Comparison of ENCODE assay signal across 8 mouse cellular contexts in the genomic region with DNA sequence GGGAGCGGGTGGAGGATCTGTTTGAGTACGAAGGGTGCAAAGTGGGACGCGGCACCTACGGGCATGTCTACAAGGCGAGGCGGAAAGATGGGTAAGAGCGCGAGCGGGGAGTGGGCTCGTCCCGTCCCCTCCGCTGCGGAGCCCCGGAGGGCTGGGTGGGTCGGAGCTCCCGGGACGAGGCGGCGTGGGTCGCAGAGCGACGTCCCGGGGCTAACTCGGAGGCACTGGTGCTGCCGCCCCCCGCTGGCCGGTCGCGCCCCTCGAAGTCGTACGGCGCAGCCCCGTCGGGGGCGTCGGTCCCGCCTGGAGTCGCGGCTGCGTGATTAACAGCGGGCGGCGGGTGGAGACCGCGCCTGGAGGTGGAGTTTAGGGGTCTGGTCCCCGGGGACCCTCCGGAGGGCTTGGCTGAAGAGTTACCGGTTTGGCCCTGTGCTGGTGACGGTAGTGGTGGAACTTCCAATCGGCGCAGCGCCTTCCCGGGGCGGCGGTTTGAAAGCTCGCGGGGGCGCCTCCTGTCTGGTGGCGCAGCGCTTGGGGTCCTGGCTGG. TPM values are rescaled to one million over a fixed set of nuclear protein-coding genes. Genes with fewer than 3 reads are reported as not detected.
DNase-seq lines count a peak whose midpoint lies in the region; ATAC-seq and TF ChIP-seq lines count a peak whose summit lies in the region.

No protein-coding gene starts in this region.

- peak overlapping the region; percentile 96 for H3K4me2 ChIP-seq in liver, embryonic 14.5 days (ENCODE audit: low read depth)
- peak overlapping the region; percentile 67 for H3K4me2 ChIP-seq in neural tube, embryonic 11.5 days (ENCODE audit: low read depth)

- H3K4me1 ChIP-seq in testis, adult 2 months (ENCODE audit: control insufficient read depth, insufficient read depth, low read length) = peaks cover 8% of the 10 kb centered on the region
- peaks cover 13 to 19% of the 10 kb centered on the region in 2 experiments for H3K4me1 ChIP-seq in liver, embryonic 14.5 days (replicated peaks; ENCODE audit: control insufficient read depth in 2 of 2, insufficient read depth in 2 of 2, low read length in 1 of 2)
- H3K4me1 ChIP-seq in neural tube, embryonic 11.5 days (ENCODE audit: control insufficient read depth, insufficient read depth, low read length) = no peaks in the 10 kb centered on the region

- DNase-seq in testis, postnatal 14 days (ENCODE audit: low spot score) = no peak
- DNase-seq in embryo, embryonic 10.5 days (ENCODE audit: low spot score) = peak; percentile 80
- peak; percentile 78 to 79 for DNase-seq in heart, adult 18-20 months
- peak; percentile 19 to 39 for DNase-seq in kidney, adult 8-10 months
- no peak for DNase-seq in liver, embryonic 14.5 days (ENCODE audit: low read depth in 3 of 3, low spot score in 3 of 3)
- peak; percentile 80 for DNase-seq in neural tube, embryonic 11.5 days (ENCODE audit: low spot score)
- DNase-seq in thymus, postnatal 14 days = peak; percentile 80

- H3K9ac ChIP-seq in liver, embryonic 14.5 days (replicated peaks) = peak overlapping the region; percentile 91
- peak overlapping the region; percentile 89 for H3K9ac ChIP-seq in neural tube, embryonic 11.5 days (ENCODE audit: low read length)

- no peaks in the 10 kb centered on the region for H3K9me3 ChIP-seq in liver, embryonic 14.5 days (ENCODE audit: control insufficient read depth, low read length)
- H3K9me3 ChIP-seq in neural tube, embryonic 11.5 days (ENCODE audit: control insufficient read depth, low read length) = no peaks in the 10 kb centered on the region

- TF ChIP-seq CTCF in testis, adult 2 months (IDR thresholded peaks at IDR 0.05; ENCODE audit: control insufficient read depth, insufficient read depth, insufficient replicate concordance, low read depth, low read length) = no peak
- TF ChIP-seq CTCF in liver, embryonic 14.5 days (IDR thresholded peaks at IDR 0.05; ENCODE audit: low read depth) = peak; percentile 17; the same call in 1 of the 2 replicates

- no peaks in the 10 kb centered on the region for H3K27me3 ChIP-seq in testis, adult 2 months (ENCODE audit: control insufficient read depth, insufficient read depth, low read length)
- H3K27me3 ChIP-seq in liver, embryonic 14.5 days (ENCODE audit: control insufficient read depth, insufficient read depth, low read length) = no peaks in the 10 kb centered on the region
- H3K27me3 ChIP-seq in neural tube, embryonic 11.5 days (ENCODE audit: control insufficient read depth, insufficient read depth, low read length) = no peaks in the 10 kb centered on the region

- ATAC-seq in liver, embryonic 14.5 days (ENCODE audit: insufficient read depth) = peak; percentile 4; the same call in 1 of the 2 replicates
- peak; percentile 54 for ATAC-seq in neural tube, embryonic 11.5 days (ENCODE audit: insufficient read depth, low FRiP score, low TSS enrichment)

- WGBS in liver, embryonic 14.5 days (ENCODE audit: insufficient replicate concordance) = under 1% methylated on average over 62 of the region's 62 CpGs
- WGBS in neural tube, embryonic 11.5 days = under 1% methylated on average over 47 of the region's 62 CpGs

- H3K4me3 ChIP-seq in testis, adult 2 months (ENCODE audit: control insufficient read depth, low read depth, low read length) = peak overlapping the region; percentile 99
- H3K4me3 ChIP-seq in liver, embryonic 14.5 days (ENCODE audit: insufficient read depth in 1 of 2, low read depth in 2 of 2, low read length in 2 of 2) = peak overlapping the region; percentile 71 to 92
- H3K4me3 ChIP-seq in neural tube, embryonic 11.5 days (ENCODE audit: low read depth, low read length) = peak overlapping the region; percentile 89

- no peak; the same call in 1 of the 2 replicates for TF ChIP-seq POLR2A in testis, adult 2 months (IDR thresholded peaks at IDR 0.05; ENCODE audit: control insufficient read depth, low read depth, low read length)

- no peak for TF ChIP-seq EP300 in liver, embryonic 14.5 days (IDR thresholded peaks at IDR 0.05; ENCODE audit: low read depth)

- peak overlapping the region; percentile 98 for H3K27ac ChIP-seq in testis, adult 2 months (ENCODE audit: control insufficient read depth, insufficient read depth, low read depth, low read length)
- peak overlapping the region; percentile 99 for H3K27ac ChIP-seq in liver, embryonic 14.5 days
- H3K27ac ChIP-seq in neural tube, embryonic 11.5 days (ENCODE audit: low read depth, low read length) = peak overlapping the region; percentile 87

- H3K36me3 ChIP-seq in testis, adult 2 months (ENCODE audit: control insufficient read depth, insufficient read depth, low read length) = no peaks in the 10 kb centered on the region
- no peaks in the 10 kb centered on the region for H3K36me3 ChIP-seq in liver, embryonic 14.5 days (replicated peaks; ENCODE audit: control insufficient read depth, insufficient read depth, low read depth)
- H3K36me3 ChIP-seq in neural tube, embryonic 11.5 days (ENCODE audit: control insufficient read depth, insufficient read depth, low read length) = no peaks in the 10 kb centered on the region

RNA-seq across cellular contexts. Expression of a gene that starts 10.3 kb away (rescaled TPM):
- 13.3 and 14.3 TPM in 2 replicates for polyA plus RNA-seq in testis, adult 2 months (2012; rRNA removed)
- 10 to 100 TPM in 1 of 2 experiments, 1 to 10 TPM in 1; 9.1 to 13.0 TPM for total RNA-seq in heart, adult 18-20 months (2021)
- 2.2 and 3.1 TPM in 2 replicates for polyA plus RNA-seq in liver, embryonic 14.5 days (2012; rRNA removed)
- 3.0 and 3.1 TPM in 2 replicates for polyA plus RNA-seq in liver, embryonic 14.5 days (2014; fragmentation: Nextera tagmentation; extraction: Ambion mirVana)
- polyA plus RNA-seq in neural tube, embryonic 11.5 days (2014; fragmentation: Nextera tagmentation; extraction: Ambion mirVana) = 8.2 and 9.0 TPM in 2 replicates

RNA-seq across cellular contexts. Expression of a gene that starts 47.7 kb away (rescaled TPM):
- 17.9 and 18.8 TPM in 2 replicates for polyA plus RNA-seq in testis, adult 2 months (2012; rRNA removed)
- 100 to 1,000 TPM in 1 of 2 experiments, 10 to 100 TPM in 1; 97.9 to 132 TPM for total RNA-seq in heart, adult 18-20 months (2021)
- 33.5 and 48.1 TPM in 2 replicates for polyA plus RNA-seq in liver, embryonic 14.5 days (2012; rRNA removed)
- 56.4 and 64.2 TPM in 2 replicates for polyA plus RNA-seq in liver, embryonic 14.5 days (2014; fragmentation: Nextera tagmentation; extraction: Ambion mirVana)
- 94.8 and 97.9 TPM in 2 replicates for polyA plus RNA-seq in neural tube, embryonic 11.5 days (2014; fragmentation: Nextera tagmentation; extraction: Ambion mirVana)

Comparison
In these comparisons a context has a peak if more than half of its experiments do, and no peak if none do; other contexts are left out.
1. DNase-seq: peak in embryo, embryonic 10.5 days (single experiment), heart, adult 18-20 months (2 of 2), kidney, adult 8-10 months (2 of 2), neural tube, embryonic 11.5 days (single experiment) and thymus, postnatal 14 days (single experiment); none in testis, postnatal 14 days (single experiment) and liver, embryonic 14.5 days (0 of 3).
2. Peak in every context shown above with its lines, with median percentiles within 50 percentile points of each other: H3K27ac ChIP-seq and H3K4me3 ChIP-seq.